Mouse (Mus musculus) liver, embryonic 14.5 days (tissue): ENCODE data around the gene Hsh2d. TPM values are rescaled to one million over a fixed set of nuclear protein-coding genes. Genes with fewer than 3 reads are reported as not detected.

Experiments used
- ATAC-seq: fragments of 200-750 bp; cut with Nextera tagmentation; 2 replicates; pipeline ENCODE4 v1.8.0; 2017; ENCODE audit warnings: moderate number of reproducible peaks, mild to moderate bottlenecking, moderate library complexity; ENCODE audit not compliant: insufficient read depth
- DNase-seq, 3 experiments: peaks; one replicate each; pipeline ENCODE4 v3.0.0-alpha.2; 2012 to 2013; ENCODE audit warnings: low read depth in 3 of 3, low spot score in 3 of 3
- H3K27ac ChIP-seq: fragments of 300-500 bp; sonication (generic); 2 replicates; pipeline ENCODE4 v1.5.1; 2014; ENCODE audit warnings: moderate library complexity, mild to moderate bottlenecking, control low read depth, inconsistent platforms
- H3K27me3 ChIP-seq: fragments of 300-500 bp; sonication (generic); 2 replicates; pipeline ENCODE4 v1.6.1; 2014; ENCODE audit warnings: mild to moderate bottlenecking, low read length, moderate library complexity; ENCODE audit not compliant: control insufficient read depth, insufficient read depth
- H3K36me3 ChIP-seq: fragments of 300-500 bp; sonication (generic); replicated peaks from 2 replicates; pipeline ENCODE4 v1.6.1; 2014; ENCODE audit warnings: low read depth; ENCODE audit not compliant: control insufficient read depth, insufficient read depth
- H3K4me1 ChIP-seq, 2 experiments: fragments of 200-500 bp in 1 of 2; fragments of 300-500 bp in 1 of 2; sonication (generic) in 1 of 2; replicated peaks; 2 replicates each; pipeline ENCODE4 v1.6.1; 2012 to 2014; ENCODE audit warnings: antibody characterized with exemption in 1 of 2, inconsistent platforms in 1 of 2, low read length in 1 of 2; ENCODE audit not compliant: control insufficient read depth in 2 of 2, insufficient read depth in 2 of 2
- H3K4me2 ChIP-seq: fragments of 300-500 bp; sonication (generic); 2 replicates; pipeline ENCODE4 v1.6.1; 2014; ENCODE audit warnings: low read depth, mild to moderate bottlenecking, control low read depth, moderate library complexity
- H3K4me3 ChIP-seq, 2 experiments: fragments of 200-500 bp in 1 of 2; fragments of 300-500 bp in 1 of 2; sonication (generic) in 1 of 2; 2 replicates each; pipeline ENCODE4 v1.5.1; 2012 to 2014; ENCODE audit warnings: low read depth in 2 of 2, low read length in 2 of 2, mild to moderate bottlenecking in 2 of 2, control low read depth in 1 of 2, inconsistent platforms in 1 of 2, moderate library complexity in 1 of 2; ENCODE audit not compliant: insufficient read depth in 1 of 2
- H3K9ac ChIP-seq: fragments of 300-500 bp; sonication (generic); replicated peaks from 2 replicates; pipeline ENCODE4 v1.6.1; 2014; ENCODE audit warnings: mild to moderate bottlenecking, control low read depth, moderate library complexity
- H3K9me3 ChIP-seq: fragments of 300-500 bp; sonication (generic); 2 replicates; pipeline ENCODE4 v1.6.1; 2016; ENCODE audit warnings: low read length, mixed read lengths; ENCODE audit not compliant: control insufficient read depth
- CTCF ChIP-seq: IDR thresholded peaks from 2 replicates; pipeline ENCODE4 v1.5.1; 2016; ENCODE audit warnings: antibody characterized with exemption, low read depth, control low read depth
- EP300 ChIP-seq: IDR thresholded peaks from 2 replicates; pipeline ENCODE4 v1.6.1; 2016; ENCODE audit warnings: antibody characterized with exemption, low read depth
- WGBS: fragments of 180-500 bp; shearing (Covaris S2); extraction: QIAGEN DNeasy Blood & Tissue Kit; methylation state at CpG from one replicate; pipeline ENCODE4 v1.1.7; 2014; ENCODE audit not compliant: insufficient replicate concordance; 5-methylcytosine and 5-hydroxymethylcytosine counted together
- polyA plus RNA-seq, 2 experiments: library from polyadenylated mRNA; depleted of rRNA in 1 of 2; stranded (reverse) in 1 of 2; unstranded in 1 of 2; fragments of >200 nt; fragmentation: Nextera tagmentation in 1 of 2; extraction: Ambion mirVana in 1 of 2; gene quantifications; 2 replicates each; pipeline versions ENCODE4 v1.2.1 to v1.2.3; 2012 to 2014

The Hsh2d gene
- polyA plus RNA-seq, 2 experiments: 0.11 to 0.18 TPM

GRCm38 (mm10) chr8:72153382-72153781 is 36.1 kb upstream of the Hsh2d start:
- H3K4me3 ChIP-seq: no peak overlapping the region
- no peak overlapping the region for H3K27ac ChIP-seq
- no peak for ATAC-seq
- peaks cover 0 to 4% of the 10 kb centered on the region in 2 experiments; a peak in 2 of 4 replicates for H3K4me1 ChIP-seq
- no peak for DNase-seq
- H3K27me3 ChIP-seq: no peaks in the 10 kb centered on the region
- H3K36me3 ChIP-seq: peaks cover 6% of the 10 kb centered on the region; the same call in 1 of the 2 replicates
- no peaks in the 10 kb centered on the region for H3K9me3 ChIP-seq
- H3K9ac ChIP-seq: no peak overlapping the region
- H3K4me2 ChIP-seq: no peak overlapping the region
- TF ChIP-seq EP300 (no peak), CTCF (no peak)

- 77% methylated on average over 2 of the region's 2 CpGs for WGBS
- H3K27ac ChIP-seq: no peak overlapping the region
- no peak overlapping the region for H3K9ac ChIP-seq
- H3K27me3 ChIP-seq: no peaks in the 10 kb centered on the region
- H3K4me1 ChIP-seq: peaks cover 20 to 22% of the 10 kb centered on the region in 2 experiments
- peaks cover 3% of the 10 kb centered on the region; the same call in 1 of the 2 replicates for H3K36me3 ChIP-seq
- peak overlapping the region; percentile 4 for H3K4me2 ChIP-seq
- H3K4me3 ChIP-seq: no peak overlapping the region
- H3K9me3 ChIP-seq: no peaks in the 10 kb centered on the region
- ATAC-seq (no peak), DNase-seq (no peak)
- TF ChIP-seq EP300 (no peak), CTCF (no peak)
Observed at GRCm38 (mm10) chr8:72158096-72158495, 31.3 kb upstream of the Hsh2d start.

GRCm38 (mm10) chr8:72158726-72159125 is 30.7 kb upstream of the Hsh2d start:
- Histone ChIP-seq H3K4me1 (peaks cover 20 to 26% of the 10 kb centered on the region in 2 experiments), H3K4me3 (no peak overlapping the region), H3K36me3 (peaks cover 3% of the 10 kb centered on the region; the same call in 1 of the 2 replicates), H3K9me3 (no peaks in the 10 kb centered on the region), H3K4me2 (peak overlapping the region; percentile 94), H3K27ac (no peak overlapping the region), H3K27me3 (no peaks in the 10 kb centered on the region), H3K9ac (no peak overlapping the region)
- 80% methylated on average over 3 of the region's 3 CpGs for WGBS
- ATAC-seq (no peak), DNase-seq (no peak)
- TF ChIP-seq CTCF (no peak), EP300 (no peak)

GRCm38 (mm10) chr8:72160007-72160406 is 29.4 kb upstream of the Hsh2d start:
- Histone ChIP-seq H3K9ac (peak overlapping the region; percentile 84), H3K9me3 (no peaks in the 10 kb centered on the region), H3K4me1 (peaks cover 20 to 22% of the 10 kb centered on the region in 2 experiments), H3K27ac (peak overlapping the region; percentile 86), H3K4me3 (peak overlapping the region; percentile 65), H3K27me3 (no peaks in the 10 kb centered on the region), H3K36me3 (peaks cover 9% of the 10 kb centered on the region), H3K4me2 (peak overlapping the region; percentile 94)
- WGBS: 25% methylated on average over 3 of the region's 3 CpGs
- no peak for TF ChIP-seq EP300
- TF ChIP-seq CTCF: no peak
- DNase-seq: no peak
- ATAC-seq: no peak

- peak within 1 kb of the TSS; percentile 93 to 94 for H3K4me3 ChIP-seq
- peaks cover 9% of the 10 kb centered on the region for H3K36me3 ChIP-seq
- ATAC-seq (peak; percentile 96), DNase-seq (peak; percentile 98 to 100 (median 98))
- H3K4me1 ChIP-seq: peaks cover 20 to 22% of the 10 kb centered on the region in 2 experiments
- TF ChIP-seq EP300 (0 out of 2 replicates have a peak, but pooled peaks have one; percentile 19), CTCF (no peak; the same call in 1 of the 2 replicates)
- H3K27me3 ChIP-seq: no peaks in the 10 kb centered on the region
- peak within 1 kb of the TSS; percentile 94 for H3K4me2 ChIP-seq
- under 1% methylated on average over 82 of the region's 82 CpGs for WGBS
- no peaks in the 10 kb centered on the region for H3K9me3 ChIP-seq
- peak within 1 kb of the TSS; percentile 86 for H3K27ac ChIP-seq
- H3K9ac ChIP-seq: peak within 1 kb of the TSS; percentile 98
Observed at GRCm38 (mm10) chr8:72160707-72161697, 28.4 kb upstream of the Hsh2d start, which contains the start of gene Rab8a. Gene Rab8a (plus strand): TSS chr8:72161200.
